Mouse (Mus musculus): Measurements from ENCODE around the gene Itpr2.

DNA sequence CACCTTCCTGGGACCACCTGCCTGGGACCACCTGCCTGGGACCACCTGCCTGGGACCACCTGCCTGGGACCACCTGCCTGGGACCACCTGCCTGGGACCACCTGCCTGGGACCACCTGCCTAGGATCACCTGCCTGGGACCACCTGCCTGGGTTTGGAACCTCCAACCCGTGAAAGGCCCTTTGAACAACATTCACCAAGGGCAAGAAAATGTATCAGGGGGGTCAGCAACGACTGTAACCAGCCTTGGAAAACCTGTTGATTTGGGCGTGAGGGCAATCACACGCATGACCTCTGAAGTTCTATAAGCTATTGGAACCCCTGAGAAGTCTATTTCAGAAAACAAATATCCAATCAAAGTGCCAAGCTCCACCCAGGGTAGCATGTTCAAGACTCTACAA is 2.5 kb downstream of the Itpr2 start:
- no peak for TF ChIP-seq CTCF (IDR thresholded peaks at IDR 0.05; ENCODE audit: low read depth, low read length)
- TF ChIP-seq POLR2A (IDR thresholded peaks at IDR 0.05; ENCODE audit: borderline replicate concordance, low read depth, low read length) = no peak
